Mouse (Mus musculus) brain, embryonic 14.5 days (tissue): Measurements from ENCODE around the gene Cyba.

ENCODE experiments used
- CTCF ChIP-seq: fragments of 200-500 bp; IDR thresholded peaks from 2 replicates; pipeline ENCODE4 v1.5.1; 2012; ENCODE audit warnings: inconsistent platforms, mild to moderate bottlenecking, moderate library complexity, borderline replicate concordance; ENCODE audit not compliant: insufficient read depth, insufficient read length; ENCODE audit errors: extremely low read depth
- POLR2A ChIP-seq: fragments of 200-500 bp; IDR thresholded peaks from 2 replicates; pipeline ENCODE4 v1.6.1; 2012; ENCODE audit warnings: mild to moderate bottlenecking, inconsistent platforms, borderline replicate concordance; ENCODE audit not compliant: poor library complexity, insufficient read depth, insufficient read length, severe bottlenecking; ENCODE audit errors: extremely low read depth

GRCm38 (mm10) chr8:122444058-122444748, 11.5 kb upstream of the Cyba start:
- TF ChIP-seq POLR2A (peak; percentile 19; the same call in 1 of the 2 replicates), CTCF (no peak)
